Mouse (Mus musculus): ENCODE measurements at regions not wholly inside any gene's neighbourhood (a gene's known extent, or its start where the extent isn't known, plus 50 kb on each side); places are given as distances from the start of the nearest gene placed in this dataset.

GRCm38 (mm10) chr10:67350956-67351355 lies 65.9 kb upstream of the Nrbf2 start:
- TF ChIP-seq CTCF (IDR thresholded peaks at IDR 0.05), result no peak
- TF ChIP-seq EP300 (IDR thresholded peaks at IDR 0.05), result no peak
